Mouse (Mus musculus) large intestine, adult 2 months (tissue): ENCODE measurements around the gene E030018B13Rik. TPM values are rescaled to one million over a fixed set of nuclear protein-coding genes. Genes with fewer than 3 reads are reported as not detected.

Source experiments
- DNase-seq: peaks from one replicate; pipeline ENCODE4 v3.0.0-alpha.2; 2012; ENCODE audit warnings: low read depth, low spot score
- WGBS: fragments of 180-500 bp; shearing (Covaris S2); methylation state at CpG from one replicate; pipeline ENCODE4 v1.1.7; 2018; 5-methylcytosine and 5-hydroxymethylcytosine counted together
- polyA plus RNA-seq: library from polyadenylated mRNA; depleted of rRNA; stranded (reverse); fragments of >200 nt; gene quantifications from 2 replicates; pipeline ENCODE4 v1.2.3, GENCODE M21; 2012; rRNA removed

E030018B13Rik gene
- polyA plus RNA-seq, result not detected in 2 replicates

DNA sequence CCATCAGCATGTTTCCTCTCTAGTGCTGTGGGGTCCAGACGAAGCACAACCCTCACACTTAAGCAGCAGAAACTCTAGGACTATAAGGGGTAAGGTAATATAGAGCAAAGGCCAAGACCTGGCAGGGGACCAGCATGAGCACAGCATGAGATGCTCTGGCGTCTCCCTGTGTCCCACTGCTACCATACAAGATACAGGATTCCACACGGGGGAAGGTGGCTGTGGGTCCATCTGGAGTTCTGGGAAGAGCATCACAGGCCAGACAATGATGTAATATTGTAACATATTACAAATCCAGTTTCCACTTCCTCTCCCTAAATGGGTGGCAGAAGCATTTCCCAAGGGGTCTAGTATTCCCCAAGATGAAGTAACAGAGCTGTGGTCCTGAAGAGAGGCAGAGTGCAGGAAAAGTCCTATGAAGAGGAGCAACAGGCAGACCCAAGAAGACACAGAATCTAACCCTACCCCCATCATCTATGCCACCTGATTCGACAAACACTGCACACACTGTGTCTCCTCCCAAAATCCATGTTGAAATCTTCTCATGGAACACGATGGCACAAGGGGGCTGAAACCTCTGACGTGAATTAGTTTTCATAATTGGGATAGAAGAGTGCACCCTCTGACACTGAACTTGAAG, at the start of gene E030018B13Rik:
E030018B13Rik (plus strand) TSS at position 590 of the 640 bp plus-strand sequence.
- DNase-seq, result no peak
- WGBS, result 83% methylated on average over 6 of the region's 6 CpGs

GRCm38 (mm10) chr7:63868356-63868918, 48.2 kb upstream of the E030018B13Rik start:
- DNase-seq, result no peak
- WGBS, result 83% methylated on average over 6 of the region's 6 CpGs

DNA sequence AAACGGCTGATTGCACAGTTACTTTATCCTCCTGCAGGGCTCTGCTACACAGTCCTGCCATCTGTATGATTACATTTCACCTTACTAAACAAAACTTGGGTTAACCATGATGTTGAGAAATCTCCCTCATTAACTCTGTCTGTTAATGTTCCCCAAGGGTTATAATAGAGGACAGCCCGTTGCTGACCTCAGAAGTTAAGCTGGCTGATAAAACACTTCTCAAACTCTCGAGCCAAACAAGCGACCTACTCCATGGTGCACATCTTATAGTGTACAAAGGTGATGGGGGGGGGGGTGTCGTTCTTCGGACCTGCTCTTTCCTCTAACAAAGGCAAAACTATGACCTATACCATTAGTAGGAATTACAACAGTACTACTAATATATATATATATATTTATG, 45.0 kb upstream of the E030018B13Rik start:
- WGBS, result 66% methylated on average over 6 of the region's 6 CpGs

DNA sequence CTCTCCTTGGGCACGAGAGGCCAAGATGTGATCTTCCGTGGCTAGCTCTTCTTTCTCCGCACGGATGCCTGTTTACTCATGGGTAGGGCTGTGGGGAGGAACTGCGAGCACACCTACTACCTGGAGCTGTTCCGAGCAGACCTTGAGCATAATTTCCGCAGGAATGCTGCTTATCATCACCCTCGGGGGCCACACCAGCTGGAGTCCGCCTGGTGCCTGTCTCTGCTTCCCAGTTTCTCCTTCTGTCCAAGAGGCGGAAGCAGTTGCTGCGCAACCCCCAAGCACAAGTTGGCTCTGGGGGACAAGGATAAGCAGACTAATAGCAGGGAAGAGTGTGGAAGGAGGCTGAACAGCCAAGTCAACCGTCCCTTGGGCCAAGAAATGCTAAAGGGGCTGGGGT, 42.8 kb upstream of the E030018B13Rik start:
- WGBS, result 42% methylated on average over 12 of the region's 12 CpGs
- DNase-seq, result no peak

More for the DNA sequence above, 45.0 kb upstream of the E030018B13Rik start:
- no peak for DNase-seq

DNA sequence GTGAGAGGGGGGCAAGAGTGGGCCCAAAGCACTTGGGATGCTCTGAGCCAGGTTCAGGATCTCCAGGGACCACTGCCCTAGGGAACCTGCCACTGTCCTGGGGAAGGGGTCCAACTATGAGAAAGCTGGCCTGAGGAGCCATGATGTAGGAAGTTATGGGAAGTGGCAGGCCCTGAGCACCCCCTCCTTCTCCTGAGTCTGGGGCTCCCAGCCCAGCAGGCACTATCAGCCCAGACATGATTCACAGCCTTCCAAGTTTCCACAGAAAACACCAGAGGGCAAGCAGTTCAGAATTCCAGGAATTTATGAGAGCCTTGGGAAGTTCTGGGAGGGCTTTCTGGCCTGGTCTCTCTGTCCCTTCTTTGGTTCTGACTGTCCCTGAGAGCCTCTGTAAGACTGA, 41.0 kb upstream of the E030018B13Rik start:
- DNase-seq, result no peak

DNA sequence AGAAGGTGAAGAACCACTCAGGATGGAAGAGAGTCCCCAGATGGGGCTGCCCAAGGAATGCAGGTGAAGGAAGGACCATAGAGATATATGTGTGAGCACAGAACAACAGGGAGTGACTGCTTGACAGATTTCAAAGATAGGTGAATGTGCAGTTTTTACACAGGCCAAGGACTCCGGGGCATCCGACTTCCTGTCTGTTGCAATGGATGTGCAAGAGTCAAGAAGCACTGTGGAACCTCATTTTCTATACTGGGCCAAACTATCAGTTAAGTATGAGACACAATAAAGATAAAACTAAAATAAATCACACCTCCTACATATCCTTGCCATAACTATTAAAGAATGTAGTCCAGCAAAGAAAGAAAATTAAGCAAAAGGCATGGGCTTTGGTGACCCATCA, 40.0 kb upstream of the E030018B13Rik start:
- 81% methylated on average over 2 of the region's 2 CpGs for WGBS

DNA sequence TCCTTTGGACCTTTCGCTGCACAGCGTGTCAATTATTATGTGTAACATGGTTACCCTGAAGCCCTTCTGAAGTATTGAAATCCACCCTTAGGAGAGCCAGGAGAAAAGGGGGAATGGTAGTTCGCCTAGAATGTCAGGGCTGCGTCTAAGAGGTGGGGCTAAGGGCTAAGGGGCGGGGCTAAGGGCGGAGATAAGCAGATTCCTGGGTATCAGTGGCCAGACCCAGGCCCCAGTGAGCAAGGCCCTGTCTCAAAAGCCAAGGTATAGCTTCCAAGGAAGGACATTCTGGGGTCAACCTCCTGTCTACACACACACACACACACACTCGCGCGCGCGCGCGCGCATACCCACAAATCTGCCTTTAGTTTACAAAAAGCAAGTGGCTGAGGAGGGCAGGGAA, 39.0 kb upstream of the E030018B13Rik start:
- no peak for DNase-seq
- WGBS, result 49% methylated on average over 14 of the region's 14 CpGs

More for the DNA sequence above, 40.0 kb upstream of the E030018B13Rik start:
- DNase-seq, result no peak

GRCm38 (mm10) chr7:63879583-63879982, 37.1 kb upstream of the E030018B13Rik start:
- DNase-seq, result no peak
- WGBS, result 78% methylated on average over 6 of the region's 6 CpGs

DNA sequence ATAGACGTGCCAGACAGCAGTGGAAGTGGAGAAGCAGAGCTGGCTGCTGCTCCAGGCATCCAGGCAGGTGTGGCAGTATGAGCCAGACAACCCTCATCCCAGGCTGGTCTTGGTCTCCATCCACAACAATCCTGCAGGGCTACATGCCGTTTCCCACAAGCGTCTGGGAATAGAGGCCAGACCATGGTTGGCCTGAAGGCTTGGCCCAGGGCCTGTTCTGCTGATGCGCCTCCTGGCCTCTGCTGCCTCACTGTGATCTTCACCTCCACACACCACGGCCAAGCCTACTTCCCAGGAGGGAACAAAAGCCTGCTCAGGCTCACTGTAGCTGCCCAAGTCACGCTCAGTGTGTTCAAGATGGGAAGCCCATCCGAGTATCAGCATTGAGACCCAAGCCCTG, 33.9 kb upstream of the E030018B13Rik start:
- no peak for DNase-seq
- 70% methylated on average over 7 of the region's 7 CpGs for WGBS

DNA sequence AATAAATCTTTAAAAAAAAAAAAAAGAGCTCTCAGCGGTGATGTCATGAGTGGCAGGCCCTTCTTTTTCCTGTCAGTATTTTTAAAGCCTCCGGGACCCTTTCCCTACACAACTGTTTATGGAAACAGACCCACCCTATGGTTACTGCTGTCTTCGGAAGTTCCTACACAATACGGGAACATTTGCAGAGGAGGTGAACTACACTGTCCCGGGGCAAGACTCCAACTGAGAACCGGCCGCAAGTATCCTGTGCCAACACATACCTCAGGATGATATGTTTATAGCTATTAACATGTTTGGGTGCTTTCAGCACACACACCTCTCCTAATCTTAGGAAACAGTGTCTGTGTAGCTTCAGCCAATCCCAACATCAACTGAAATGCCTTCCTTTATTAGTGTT, 31.6 kb upstream of the E030018B13Rik start:
- DNase-seq, result no peak
- 70% methylated on average over 7 of the region's 7 CpGs for WGBS

- whole genome bisulfite sequencing, result 57% methylated on average over 8 of the region's 8 CpGs
These were observed 29.6 kb upstream of the E030018B13Rik start for GRCm38 (mm10) chr7:63887034-63887551.

GRCm38 (mm10) chr7:63887602-63888123, 29.0 kb upstream of the E030018B13Rik start:
- 76% methylated on average over 10 of the region's 10 CpGs for WGBS
- no peak for DNase-seq

More at GRCm38 (mm10) chr7:63887034-63887551, 29.6 kb upstream of the E030018B13Rik start:
- DNase-seq, result no peak

DNA sequence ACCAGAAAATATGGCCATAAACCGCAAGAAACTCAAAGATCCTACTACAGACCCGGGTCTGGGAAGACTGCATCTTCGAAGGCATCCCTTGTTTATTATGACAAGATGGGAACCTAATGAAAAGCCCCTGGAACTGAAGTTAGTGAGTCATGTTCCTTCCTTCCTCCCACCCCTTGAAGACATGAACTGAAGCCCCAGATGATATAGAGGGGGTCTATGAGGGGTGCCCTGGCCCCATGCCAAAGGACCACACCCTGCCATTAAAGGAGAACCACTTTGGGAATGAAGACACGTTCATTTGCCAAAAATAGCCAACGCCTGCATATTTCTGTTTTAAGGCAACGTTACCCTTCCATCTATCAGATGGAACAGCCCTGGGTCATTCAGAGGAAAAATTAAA, 28.0 kb upstream of the E030018B13Rik start:
- no peak for DNase-seq
- 66% methylated on average over 6 of the region's 6 CpGs for WGBS

DNA sequence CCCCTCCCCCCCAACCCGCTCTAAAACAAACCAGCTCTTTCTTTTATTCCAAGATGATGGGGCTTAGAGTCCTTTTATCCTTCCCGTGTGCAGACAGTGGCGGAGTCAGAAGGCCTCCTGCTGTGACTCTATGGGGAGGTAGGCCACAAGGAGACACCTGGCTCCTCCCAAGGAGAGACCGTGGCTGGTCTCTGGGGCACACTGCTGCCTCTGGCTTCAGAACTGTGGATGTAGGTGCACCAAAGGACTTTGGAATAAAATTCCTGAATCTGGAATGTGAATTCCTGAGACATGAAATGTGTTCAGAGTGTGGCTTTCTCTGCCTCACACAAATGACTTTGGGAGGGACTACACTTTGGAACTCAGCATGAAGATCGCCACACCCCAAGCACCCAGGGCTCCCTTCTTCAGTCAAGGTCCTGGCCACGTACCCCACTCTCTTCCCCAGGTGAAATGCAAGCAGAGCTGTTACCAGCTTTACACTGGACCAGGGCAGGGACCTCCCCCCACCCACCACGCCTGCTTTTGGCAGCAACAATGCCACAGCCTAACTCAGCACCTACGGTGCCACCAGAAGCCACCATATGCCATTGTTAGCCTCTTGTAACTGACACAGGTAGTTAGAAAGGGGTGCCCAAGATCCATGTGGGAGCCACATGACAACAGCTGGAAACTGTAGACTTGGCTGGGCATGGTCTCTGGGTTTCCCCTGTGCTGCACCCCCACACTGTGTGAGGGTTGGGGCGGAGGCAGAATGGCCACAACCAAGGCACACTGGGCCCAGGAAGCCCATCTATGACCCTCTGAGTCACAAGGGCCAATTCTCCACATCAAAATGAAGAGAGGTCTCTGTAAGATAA, 27.3 kb upstream of the E030018B13Rik start:
- DNase-seq, result no peak
- 87% methylated on average over 9 of the region's 9 CpGs for WGBS

- 89% methylated on average over 43 of the region's 43 CpGs for WGBS
- no peak for DNase-seq
These were observed 25.1 kb upstream of the E030018B13Rik start for GRCm38 (mm10) chr7:63891488-63892075.

- DNase-seq, result no peak
- 93% methylated on average over 5 of the region's 5 CpGs for WGBS
These were observed 23.5 kb upstream of the E030018B13Rik start for GRCm38 (mm10) chr7:63893201-63893600.

DNA sequence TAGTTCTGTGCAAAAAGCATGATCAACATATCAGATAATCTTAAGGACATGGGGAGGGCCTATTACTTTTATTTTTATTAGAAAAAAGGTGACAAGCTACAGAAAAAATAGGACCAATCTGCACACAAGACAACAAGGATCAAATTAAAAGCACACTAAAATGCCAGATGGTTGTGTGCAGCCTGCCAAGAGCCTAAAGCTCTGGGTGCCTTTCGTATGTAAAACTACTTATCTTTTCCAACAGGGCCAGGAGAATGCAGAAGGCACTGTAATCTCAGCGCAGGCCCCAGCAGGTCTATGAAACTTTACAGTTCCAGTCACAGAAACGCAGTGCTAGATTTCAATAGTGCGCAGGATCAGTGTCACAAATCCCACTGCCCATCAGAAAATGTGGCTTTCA, 22.9 kb upstream of the E030018B13Rik start:
- DNase-seq, result no peak
- 86% methylated on average over 4 of the region's 4 CpGs for WGBS

- WGBS, result 77% methylated on average over 4 of the region's 4 CpGs
- no peak for DNase-seq
These were observed 22.0 kb upstream of the E030018B13Rik start for GRCm38 (mm10) chr7:63894662-63895061.

GRCm38 (mm10) chr7:63895223-63895622, 21.4 kb upstream of the E030018B13Rik start:
- 73% methylated on average over 3 of the region's 3 CpGs for WGBS
- no peak for DNase-seq
